Mouse (Mus musculus): ENCODE results near the gene Ccdc40. TPM values are rescaled to one million over a fixed set of nuclear protein-coding genes. Genes with fewer than 3 reads are reported as not detected.

Gene Ccdc40
- polyA plus RNA-seq (2012; rRNA removed) (2.5 and 3.1 TPM in 2 replicates), polyA plus RNA-seq (2014; fragmentation: Nextera tagmentation; extraction: Ambion mirVana) (2.1 and 2.7 TPM in 2 replicates)

GRCm38 (mm10) chr11:119228091-119228781 is at the start of gene Ccdc40, which contains the start of gene Tbc1d16:
Ccdc40 (plus strand) TSS chr11:119228572.
Tbc1d16 (minus strand) TSS chr11:119228499.
- WGBS, result 2% methylated on average over 57 of the region's 66 CpGs
- peak; percentile 88 for ATAC-seq (ENCODE audit: low FRiP score, low read depth)

GRCm38 (mm10) chr11:119180824-119181582 is 47.4 kb upstream of the Ccdc40 start:
- TF ChIP-seq POLR2A (IDR thresholded peaks at IDR 0.05; ENCODE audit: borderline replicate concordance, extremely low read depth, insufficient read depth, insufficient read length), result no peak
- ATAC-seq (ENCODE audit: low FRiP score, low read depth) (no peak), DNase-seq (ENCODE audit: low spot score) (no peak)
- no peak overlapping the region for H3K27ac ChIP-seq (replicated peaks; ENCODE audit: low read depth, low read length)
- no peak overlapping the region for H3K4me3 ChIP-seq (replicated peaks; ENCODE audit: low read length)
- no peaks in the 10 kb centered on the region for H3K9me3 ChIP-seq (ENCODE audit: control insufficient read depth, low read length)
- H3K4me2 ChIP-seq (replicated peaks; ENCODE audit: low read depth, low read length, severe bottlenecking), result no peak overlapping the region
- WGBS, result 85% methylated on average over 14 of the region's 14 CpGs
- no peak overlapping the region for H3K9ac ChIP-seq (ENCODE audit: low read depth, low read length, severe bottlenecking)
- H3K36me3 ChIP-seq (ENCODE audit: control insufficient read depth, insufficient read depth, low read length), result peaks cover 2% of the 10 kb centered on the region; the same call in 1 of the 2 replicates
- H3K4me1 ChIP-seq (ENCODE audit: control insufficient read depth, insufficient read depth, low read length), result peaks cover 30% of the 10 kb centered on the region
- no peaks in the 10 kb centered on the region for H3K27me3 ChIP-seq (ENCODE audit: control insufficient read depth, insufficient read depth, low read length)

More at GRCm38 (mm10) chr11:119228091-119228781, at the start of gene Ccdc40, which contains the start of gene Tbc1d16:
- H3K4me3 ChIP-seq (replicated peaks; ENCODE audit: low read length), result peak within 1 kb of the TSS; percentile 75
- H3K27ac ChIP-seq (replicated peaks; ENCODE audit: low read depth, low read length), result peak within 1 kb of the TSS; percentile 72
- peaks cover 33% of the 10 kb centered on the region for H3K4me1 ChIP-seq (ENCODE audit: control insufficient read depth, insufficient read depth, low read length)
- peak; percentile 79 for DNase-seq (ENCODE audit: low spot score)
- no peaks in the 10 kb centered on the region for H3K27me3 ChIP-seq (ENCODE audit: control insufficient read depth, insufficient read depth, low read length)
- H3K9ac ChIP-seq (ENCODE audit: low read depth, low read length, severe bottlenecking), result peak within 1 kb of the TSS; percentile 81
- peak within 1 kb of the TSS; percentile 99 for H3K4me2 ChIP-seq (replicated peaks; ENCODE audit: low read depth, low read length, severe bottlenecking)
- H3K9me3 ChIP-seq (ENCODE audit: control insufficient read depth, low read length), result no peaks in the 10 kb centered on the region
- 0 out of 2 replicates have a peak, but pooled peaks have one; percentile 50 for TF ChIP-seq POLR2A (IDR thresholded peaks at IDR 0.05; ENCODE audit: borderline replicate concordance, extremely low read depth, insufficient read depth, insufficient read length)
- H3K36me3 ChIP-seq (ENCODE audit: control insufficient read depth, insufficient read depth, low read length), result no peaks in the 10 kb centered on the region

GRCm38 (mm10) chr11:119181861-119182395 is 46.4 kb upstream of the Ccdc40 start:
- Histone ChIP-seq H3K9me3 (ENCODE audit: control insufficient read depth, low read length) (no peaks in the 10 kb centered on the region), H3K9ac (ENCODE audit: low read depth, low read length, severe bottlenecking) (no peak overlapping the region), H3K4me2 (replicated peaks; ENCODE audit: low read depth, low read length, severe bottlenecking) (no peak overlapping the region), H3K4me3 (replicated peaks; ENCODE audit: low read length) (no peak overlapping the region), H3K27ac (replicated peaks; ENCODE audit: low read depth, low read length) (no peak overlapping the region), H3K27me3 (ENCODE audit: control insufficient read depth, insufficient read depth, low read length) (no peaks in the 10 kb centered on the region), H3K36me3 (ENCODE audit: control insufficient read depth, insufficient read depth, low read length) (peaks cover 3% of the 10 kb centered on the region; the same call in 1 of the 2 replicates), H3K4me1 (ENCODE audit: control insufficient read depth, insufficient read depth, low read length) (peaks cover 23% of the 10 kb centered on the region)
- no peak for TF ChIP-seq POLR2A (IDR thresholded peaks at IDR 0.05; ENCODE audit: borderline replicate concordance, extremely low read depth, insufficient read depth, insufficient read length)
- ATAC-seq (ENCODE audit: low FRiP score, low read depth) (no peak), DNase-seq (ENCODE audit: low spot score) (no peak)
- 76% methylated on average over 12 of the region's 12 CpGs for WGBS

GRCm38 (mm10) chr11:119183684-119184310 is 44.6 kb upstream of the Ccdc40 start:
- 72% methylated on average over 15 of the region's 15 CpGs for WGBS
- Histone ChIP-seq H3K27ac (replicated peaks; ENCODE audit: low read depth, low read length) (no peak overlapping the region), H3K9me3 (ENCODE audit: control insufficient read depth, low read length) (no peaks in the 10 kb centered on the region), H3K4me3 (replicated peaks; ENCODE audit: low read length) (no peak overlapping the region), H3K9ac (ENCODE audit: low read depth, low read length, severe bottlenecking) (no peak overlapping the region), H3K27me3 (ENCODE audit: control insufficient read depth, insufficient read depth, low read length) (no peaks in the 10 kb centered on the region), H3K36me3 (ENCODE audit: control insufficient read depth, insufficient read depth, low read length) (peaks cover 3% of the 10 kb centered on the region; the same call in 1 of the 2 replicates), H3K4me2 (replicated peaks; ENCODE audit: low read depth, low read length, severe bottlenecking) (no peak overlapping the region), H3K4me1 (ENCODE audit: control insufficient read depth, insufficient read depth, low read length) (peaks cover 24% of the 10 kb centered on the region)
- DNase-seq (ENCODE audit: low spot score) (no peak), ATAC-seq (ENCODE audit: low FRiP score, low read depth) (no peak)
- no peak for TF ChIP-seq POLR2A (IDR thresholded peaks at IDR 0.05; ENCODE audit: borderline replicate concordance, extremely low read depth, insufficient read depth, insufficient read length)

GRCm38 (mm10) chr11:119186381-119186780 is 42.0 kb upstream of the Ccdc40 start:
- TF ChIP-seq POLR2A (IDR thresholded peaks at IDR 0.05; ENCODE audit: borderline replicate concordance, extremely low read depth, insufficient read depth, insufficient read length), result no peak
- H3K9ac ChIP-seq (ENCODE audit: low read depth, low read length, severe bottlenecking), result no peak overlapping the region
- ATAC-seq (ENCODE audit: low FRiP score, low read depth) (no peak), DNase-seq (ENCODE audit: low spot score) (no peak)
- H3K36me3 ChIP-seq (ENCODE audit: control insufficient read depth, insufficient read depth, low read length), result peaks cover 3% of the 10 kb centered on the region; the same call in 1 of the 2 replicates
- WGBS, result 85% methylated on average over 3 of the region's 3 CpGs
- no peaks in the 10 kb centered on the region for H3K9me3 ChIP-seq (ENCODE audit: control insufficient read depth, low read length)
- H3K4me1 ChIP-seq (ENCODE audit: control insufficient read depth, insufficient read depth, low read length), result peaks cover 33% of the 10 kb centered on the region
- no peak overlapping the region for H3K4me3 ChIP-seq (replicated peaks; ENCODE audit: low read length)
- no peak overlapping the region for H3K4me2 ChIP-seq (replicated peaks; ENCODE audit: low read depth, low read length, severe bottlenecking)
- no peak overlapping the region for H3K27ac ChIP-seq (replicated peaks; ENCODE audit: low read depth, low read length)
- no peaks in the 10 kb centered on the region for H3K27me3 ChIP-seq (ENCODE audit: control insufficient read depth, insufficient read depth, low read length)

All from limb, embryonic 14.5 days (tissue).